Mouse (Mus musculus) thymus, adult 2 months (tissue): ENCODE data around the gene Dglucy.

Experiments used
- CTCF ChIP-seq: fragments of 200-500 bp; IDR thresholded peaks from 2 replicates; pipeline ENCODE4 v1.5.1; 2012; ENCODE audit warnings: mild to moderate bottlenecking, control low read depth, low read length, moderate library complexity, borderline replicate concordance; ENCODE audit not compliant: control insufficient read depth, poor library complexity, insufficient read depth; ENCODE audit errors: extremely low read depth
- POLR2A ChIP-seq: fragments of 200-500 bp; IDR thresholded peaks from 2 replicates; pipeline ENCODE4 v1.6.1; 2012; ENCODE audit warnings: mild to moderate bottlenecking, low read length, control low read depth, moderate library complexity; ENCODE audit not compliant: control insufficient read depth, poor library complexity, insufficient read depth; ENCODE audit errors: extremely low read depth

- TF ChIP-seq POLR2A (no peak), CTCF (no peak)
These were observed 52.2 kb downstream of the Dglucy start for GRCm38 (mm10) chr12:100831021-100831420.
